Mouse (Mus musculus): ENCODE measurements around the gene Rpf2. TPM values are rescaled to one million over a fixed set of nuclear protein-coding genes. Genes with fewer than 3 reads are reported as not detected.
A peak's percentile ranks its signal among the peaks of the same experiment; 100 is the strongest.

Gene Rpf2
- polyA plus RNA-seq, 1 experiment: 16.0 TPM

DNA sequence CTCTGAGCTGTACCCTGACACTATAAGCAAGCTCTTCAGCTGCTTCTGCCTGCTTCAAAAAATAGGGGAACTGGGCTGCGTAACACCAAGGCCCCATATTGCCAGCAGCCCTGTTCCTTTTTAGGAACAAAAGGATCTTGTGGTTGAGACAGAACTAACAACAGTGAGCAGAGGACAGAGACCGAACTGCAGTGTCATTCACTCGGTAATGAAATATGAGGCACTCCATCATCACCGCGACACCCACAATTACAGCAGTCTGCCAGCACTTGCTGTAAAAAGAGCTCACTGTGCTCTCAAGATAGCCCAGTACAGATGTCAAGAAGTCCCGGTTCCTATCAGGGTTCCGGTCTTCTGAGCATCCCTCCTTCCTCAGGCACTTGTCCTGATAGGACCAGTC is 29.2 kb upstream of the Rpf2 start:
- Histone ChIP-seq H3K4me1 (ENCODE audit: control insufficient read depth, insufficient read depth, low read length) (no peaks in the 10 kb centered on the region), H3K4me3 (ENCODE audit: insufficient read depth, low read length) (no peak overlapping the region), H3K27ac (ENCODE audit: insufficient read depth, low read length) (no peak overlapping the region)
- TF ChIP-seq CTCF (IDR thresholded peaks at IDR 0.05; ENCODE audit: extremely low read depth, insufficient read depth, low read length): no peak
- no peak for TF ChIP-seq POLR2A (IDR thresholded peaks at IDR 0.05; ENCODE audit: extremely low read depth, insufficient read depth, low read length)

DNA sequence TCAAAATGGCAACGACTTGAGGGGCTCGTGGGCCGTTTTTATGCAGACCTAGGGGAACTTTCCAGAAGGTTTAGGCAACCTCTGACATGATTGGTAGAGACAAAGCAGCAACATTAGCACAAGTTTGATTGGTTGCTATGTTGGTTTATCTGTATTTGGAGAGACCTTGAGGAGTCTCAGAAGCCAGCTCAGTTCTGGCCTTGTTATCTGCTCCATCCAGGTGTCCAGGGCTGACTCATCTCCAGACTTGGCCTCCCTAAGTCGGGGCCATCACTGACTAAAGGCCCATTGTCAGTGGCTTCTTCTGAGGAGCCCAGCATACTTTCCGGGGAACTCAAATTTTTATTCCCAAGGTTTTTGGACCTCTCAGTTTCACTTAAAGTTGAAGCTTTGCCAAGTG is 27.1 kb upstream of the Rpf2 start:
- TF ChIP-seq POLR2A (IDR thresholded peaks at IDR 0.05; ENCODE audit: extremely low read depth, insufficient read depth, low read length): no peak
- TF ChIP-seq CTCF (IDR thresholded peaks at IDR 0.05; ENCODE audit: extremely low read depth, insufficient read depth, low read length): no peak
- Histone ChIP-seq H3K4me3 (ENCODE audit: insufficient read depth, low read length) (no peak overlapping the region), H3K27ac (ENCODE audit: insufficient read depth, low read length) (no peak overlapping the region), H3K4me1 (ENCODE audit: control insufficient read depth, insufficient read depth, low read length) (no peaks in the 10 kb centered on the region)

DNA sequence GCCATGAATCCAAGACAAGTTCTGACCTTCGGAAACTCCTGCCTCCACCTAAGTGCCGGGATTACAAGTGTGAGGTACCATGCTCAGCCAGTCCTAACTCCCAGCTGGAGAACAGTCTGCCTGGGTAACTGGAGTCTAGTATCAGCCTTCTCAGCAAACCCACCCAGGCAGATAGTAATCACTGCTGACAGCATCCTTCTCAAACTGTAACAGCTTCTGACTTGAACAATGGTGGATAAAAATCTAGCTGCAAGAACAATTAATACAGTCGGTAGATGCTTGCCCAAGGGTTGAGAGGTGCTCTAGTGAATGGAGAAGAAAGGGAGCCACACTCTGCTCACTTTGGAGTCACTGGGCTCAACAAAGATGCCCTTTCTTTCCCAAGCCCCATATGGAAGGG is 24.4 kb upstream of the Rpf2 start:
- Histone ChIP-seq H3K4me3 (ENCODE audit: insufficient read depth, low read length) (no peak overlapping the region), H3K4me1 (ENCODE audit: control insufficient read depth, insufficient read depth, low read length) (no peaks in the 10 kb centered on the region), H3K27ac (ENCODE audit: insufficient read depth, low read length) (no peak overlapping the region)
- TF ChIP-seq CTCF (IDR thresholded peaks at IDR 0.05; ENCODE audit: extremely low read depth, insufficient read depth, low read length) (no peak), POLR2A (IDR thresholded peaks at IDR 0.05; ENCODE audit: extremely low read depth, insufficient read depth, low read length) (no peak)

GRCm38 (mm10) chr10:40264920-40265319 is 18.1 kb upstream of the Rpf2 start:
- no peaks in the 10 kb centered on the region for H3K4me1 ChIP-seq (ENCODE audit: control insufficient read depth, insufficient read depth, low read length)
- no peak for TF ChIP-seq POLR2A (IDR thresholded peaks at IDR 0.05; ENCODE audit: extremely low read depth, insufficient read depth, low read length)
- TF ChIP-seq CTCF (IDR thresholded peaks at IDR 0.05; ENCODE audit: extremely low read depth, insufficient read depth, low read length): no peak
- H3K4me3 ChIP-seq (ENCODE audit: insufficient read depth, low read length): no peak overlapping the region
- H3K27ac ChIP-seq (ENCODE audit: insufficient read depth, low read length): no peak overlapping the region

DNA sequence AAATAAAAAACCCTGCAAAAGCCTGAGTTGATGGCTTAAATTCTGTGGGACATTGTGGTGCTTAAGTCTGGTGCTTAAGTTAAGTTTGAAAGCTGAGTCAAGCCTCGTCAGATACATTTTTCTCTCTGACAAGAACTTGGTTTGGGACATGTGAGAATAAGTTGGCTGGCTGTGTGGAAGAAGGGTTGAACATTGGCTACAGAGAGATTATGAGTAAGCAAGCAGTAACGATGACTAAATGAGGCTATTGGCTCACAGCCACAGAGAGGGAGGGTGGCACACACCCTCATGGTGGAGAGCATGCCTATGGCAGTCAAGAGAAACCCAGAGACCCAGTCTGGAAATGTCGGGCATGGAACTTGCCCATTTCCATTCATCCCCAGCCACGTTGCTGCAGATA is 16.9 kb upstream of the Rpf2 start:
- H3K4me1 ChIP-seq (ENCODE audit: control insufficient read depth, insufficient read depth, low read length): no peaks in the 10 kb centered on the region
- TF ChIP-seq POLR2A (IDR thresholded peaks at IDR 0.05; ENCODE audit: extremely low read depth, insufficient read depth, low read length): no peak
- no peak for TF ChIP-seq CTCF (IDR thresholded peaks at IDR 0.05; ENCODE audit: extremely low read depth, insufficient read depth, low read length)
- H3K27ac ChIP-seq (ENCODE audit: insufficient read depth, low read length): no peak overlapping the region
- no peak overlapping the region for H3K4me3 ChIP-seq (ENCODE audit: insufficient read depth, low read length)

GRCm38 (mm10) chr10:40262200-40262599 is 15.4 kb upstream of the Rpf2 start:
- H3K4me3 ChIP-seq (ENCODE audit: insufficient read depth, low read length): no peak overlapping the region

GRCm38 (mm10) chr10:40260305-40260704 is 13.5 kb upstream of the Rpf2 start:
- peaks cover 2% of the 10 kb centered on the region for H3K4me1 ChIP-seq (ENCODE audit: control insufficient read depth, insufficient read depth, low read length)
- TF ChIP-seq POLR2A (IDR thresholded peaks at IDR 0.05; ENCODE audit: extremely low read depth, insufficient read depth, low read length) (no peak), CTCF (IDR thresholded peaks at IDR 0.05; ENCODE audit: extremely low read depth, insufficient read depth, low read length) (no peak)

More at GRCm38 (mm10) chr10:40262200-40262599, 15.4 kb upstream of the Rpf2 start:
- H3K4me1 ChIP-seq (ENCODE audit: control insufficient read depth, insufficient read depth, low read length): no peaks in the 10 kb centered on the region
- no peak overlapping the region for H3K27ac ChIP-seq (ENCODE audit: insufficient read depth, low read length)
- TF ChIP-seq CTCF (IDR thresholded peaks at IDR 0.05; ENCODE audit: extremely low read depth, insufficient read depth, low read length): no peak
- no peak for TF ChIP-seq POLR2A (IDR thresholded peaks at IDR 0.05; ENCODE audit: extremely low read depth, insufficient read depth, low read length)

GRCm38 (mm10) chr10:40259542-40259941 is 12.7 kb upstream of the Rpf2 start:
- peaks cover 2% of the 10 kb centered on the region for H3K4me1 ChIP-seq (ENCODE audit: control insufficient read depth, insufficient read depth, low read length)
- H3K4me3 ChIP-seq (ENCODE audit: insufficient read depth, low read length): no peak overlapping the region
- H3K27ac ChIP-seq (ENCODE audit: insufficient read depth, low read length): no peak overlapping the region
- TF ChIP-seq POLR2A (IDR thresholded peaks at IDR 0.05; ENCODE audit: extremely low read depth, insufficient read depth, low read length) (no peak), CTCF (IDR thresholded peaks at IDR 0.05; ENCODE audit: extremely low read depth, insufficient read depth, low read length) (no peak)

More at GRCm38 (mm10) chr10:40260305-40260704, 13.5 kb upstream of the Rpf2 start:
- no peak overlapping the region for H3K4me3 ChIP-seq (ENCODE audit: insufficient read depth, low read length)
- no peak overlapping the region for H3K27ac ChIP-seq (ENCODE audit: insufficient read depth, low read length)

DNA sequence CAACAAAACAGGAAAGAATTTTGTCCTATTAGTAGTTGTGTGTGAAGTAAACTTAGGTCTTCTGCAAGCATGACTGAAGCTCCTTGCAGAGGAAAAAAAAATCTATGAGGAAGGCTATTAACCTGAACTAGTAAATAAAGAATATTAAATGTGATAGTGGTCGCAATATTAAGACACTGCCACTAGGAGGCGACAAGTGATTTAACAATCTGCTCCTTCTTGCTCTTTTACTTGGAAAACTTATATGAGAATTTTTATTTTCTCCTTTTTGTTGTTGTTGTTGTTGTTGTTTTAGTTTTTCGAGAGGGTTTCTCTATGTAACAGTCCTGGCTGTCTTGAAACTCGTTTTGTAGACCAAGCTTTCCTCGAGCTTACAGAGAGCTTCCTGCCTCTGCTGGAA is 12.1 kb upstream of the Rpf2 start:
- Histone ChIP-seq H3K4me3 (ENCODE audit: insufficient read depth, low read length) (no peak overlapping the region), H3K4me1 (ENCODE audit: control insufficient read depth, insufficient read depth, low read length) (peaks cover 2% of the 10 kb centered on the region), H3K27ac (ENCODE audit: insufficient read depth, low read length) (no peak overlapping the region)
- TF ChIP-seq CTCF (IDR thresholded peaks at IDR 0.05; ENCODE audit: extremely low read depth, insufficient read depth, low read length): no peak
- TF ChIP-seq POLR2A (IDR thresholded peaks at IDR 0.05; ENCODE audit: extremely low read depth, insufficient read depth, low read length): no peak

- peaks cover 2% of the 10 kb centered on the region for H3K4me1 ChIP-seq (ENCODE audit: control insufficient read depth, insufficient read depth, low read length)
- H3K27ac ChIP-seq (ENCODE audit: insufficient read depth, low read length): no peak overlapping the region
- TF ChIP-seq CTCF (IDR thresholded peaks at IDR 0.05; ENCODE audit: extremely low read depth, insufficient read depth, low read length) (peak; percentile 26; the same call in 1 of the 2 replicates), POLR2A (IDR thresholded peaks at IDR 0.05; ENCODE audit: extremely low read depth, insufficient read depth, low read length) (peak; percentile 89)
- H3K4me3 ChIP-seq (ENCODE audit: insufficient read depth, low read length): peak overlapping the region; percentile 46; the same call in 1 of the 2 replicates
Measured at GRCm38 (mm10) chr10:40258401-40258966, 11.6 kb upstream of the Rpf2 start.

Measured in cortical plate, adult 2 months (tissue).